Mouse (Mus musculus) cerebellum, adult 11 months (tissue): ENCODE data around the gene Rcc1l.

ENCODE experiments used
- DNase-seq: peaks from one replicate; pipeline ENCODE4 v3.0.0; 2022

Rcc1l gene

GRCm38 (mm10) chr5:134169231-134169630, 7.3 kb downstream of the Rcc1l start:
- no peak for DNase-seq

GRCm38 (mm10) chr5:134168033-134168432, 8.5 kb downstream of the Rcc1l start:
- no peak for DNase-seq

GRCm38 (mm10) chr5:134166642-134167041, 9.9 kb downstream of the Rcc1l start:
- no peak for DNase-seq

- DNase-seq: no peak
Measured at GRCm38 (mm10) chr5:134164688-134165087, 11.9 kb downstream of the Rcc1l start.

- no peak for DNase-seq
Measured at GRCm38 (mm10) chr5:134155916-134156466, 20.6 kb downstream of the Rcc1l start.

GRCm38 (mm10) chr5:134151895-134152294, 24.7 kb downstream of the Rcc1l start:
- DNase-seq: no peak

GRCm38 (mm10) chr5:134148153-134148552, 28.4 kb downstream of the Rcc1l start:
- no peak for DNase-seq

- DNase-seq: no peak
Measured at GRCm38 (mm10) chr5:134147194-134147753, 29.3 kb downstream of the Rcc1l start.

GRCm38 (mm10) chr5:134144986-134145385, 31.6 kb downstream of the Rcc1l start:
- DNase-seq: no peak

- no peak for DNase-seq
Measured at GRCm38 (mm10) chr5:134142381-134142780, 34.2 kb downstream of the Rcc1l start.

GRCm38 (mm10) chr5:134141236-134141635, 35.3 kb downstream of the Rcc1l start:
- DNase-seq: no peak

- DNase-seq: no peak
Measured at GRCm38 (mm10) chr5:134139429-134139828, 37.1 kb downstream of the Rcc1l start.

- no peak for DNase-seq
Measured at GRCm38 (mm10) chr5:134137933-134138332, 38.6 kb downstream of the Rcc1l start.

GRCm38 (mm10) chr5:134136022-134136421, 40.6 kb downstream of the Rcc1l start:
- DNase-seq: no peak

- no peak for DNase-seq
Measured at GRCm38 (mm10) chr5:134131586-134131985, 45.0 kb downstream of the Rcc1l start.

GRCm38 (mm10) chr5:134126232-134126631, 50.3 kb downstream of the Rcc1l start:
- no peak for DNase-seq

- DNase-seq: no peak
Measured at GRCm38 (mm10) chr5:134123846-134124245, 52.7 kb downstream of the Rcc1l start.

GRCm38 (mm10) chr5:134121893-134122259, 54.7 kb downstream of the Rcc1l start:
- no peak for DNase-seq

- DNase-seq: no peak
Measured at GRCm38 (mm10) chr5:134121138-134121892, 55.3 kb downstream of the Rcc1l start.

GRCm38 (mm10) chr5:134120135-134120534, 56.4 kb downstream of the Rcc1l start:
- DNase-seq: no peak

- no peak for DNase-seq
Measured at GRCm38 (mm10) chr5:134119481-134120120, 57.0 kb downstream of the Rcc1l start.

GRCm38 (mm10) chr5:134118798-134119407, 57.7 kb downstream of the Rcc1l start:
- DNase-seq: no peak

- DNase-seq: no peak
Measured at GRCm38 (mm10) chr5:134115639-134116259, 60.8 kb downstream of the Rcc1l start.
